Mouse (Mus musculus): Measurements from ENCODE around the gene Faf1.

Gene Faf1

GRCm38 (mm10) chr4:109676218-109677215, at the start of gene Faf1:
Faf1 (plus strand) TSS chr4:109676588.
- peak; percentile 96 for DNase-seq

- no peak for DNase-seq
These were observed 46.2 kb upstream of the Faf1 start for GRCm38 (mm10) chr4:109630215-109630614.

GRCm38 (mm10) chr4:109631029-109631428, 45.4 kb upstream of the Faf1 start:
- DNase-seq: no peak

- peak; percentile 31 to 38 for DNase-seq
These were observed 41.4 kb upstream of the Faf1 start for GRCm38 (mm10) chr4:109634971-109635370.

GRCm38 (mm10) chr4:109639356-109639755, 37.0 kb upstream of the Faf1 start:
- no peak for DNase-seq

GRCm38 (mm10) chr4:109640141-109640540, 36.2 kb upstream of the Faf1 start:
- no peak for DNase-seq

GRCm38 (mm10) chr4:109641451-109641850, 34.9 kb upstream of the Faf1 start:
- DNase-seq: no peak

- no peak for DNase-seq
These were observed 29.1 kb upstream of the Faf1 start for GRCm38 (mm10) chr4:109647281-109647680.

GRCm38 (mm10) chr4:109649331-109649730, 27.1 kb upstream of the Faf1 start:
- no peak for DNase-seq

- no peak for DNase-seq
These were observed 23.1 kb upstream of the Faf1 start for GRCm38 (mm10) chr4:109653251-109653650.

- no peak for DNase-seq
These were observed 21.7 kb upstream of the Faf1 start for GRCm38 (mm10) chr4:109654701-109655100.

GRCm38 (mm10) chr4:109655738-109656137, 20.6 kb upstream of the Faf1 start:
- no peak for DNase-seq

GRCm38 (mm10) chr4:109656301-109656700, 20.1 kb upstream of the Faf1 start:
- DNase-seq: no peak

GRCm38 (mm10) chr4:109657021-109657850, 19.2 kb upstream of the Faf1 start:
- peak; percentile 43 to 57 for DNase-seq

GRCm38 (mm10) chr4:109657851-109658500, 18.4 kb upstream of the Faf1 start:
- peak; percentile 26 to 33 for DNase-seq

- no peak for DNase-seq
These were observed 17.6 kb upstream of the Faf1 start for GRCm38 (mm10) chr4:109658826-109659225.

- DNase-seq: no peak
These were observed 16.8 kb upstream of the Faf1 start for GRCm38 (mm10) chr4:109659571-109659970.

GRCm38 (mm10) chr4:109660568-109660967, 15.8 kb upstream of the Faf1 start:
- no peak for DNase-seq

- DNase-seq: no peak
These were observed 15.2 kb upstream of the Faf1 start for GRCm38 (mm10) chr4:109661183-109661582.

- no peak for DNase-seq
These were observed 14.1 kb upstream of the Faf1 start for GRCm38 (mm10) chr4:109662271-109662670.

- DNase-seq: no peak
These were observed 12.3 kb upstream of the Faf1 start for GRCm38 (mm10) chr4:109664091-109664490.

- peak; percentile 72 to 73 for DNase-seq
These were observed 11.0 kb upstream of the Faf1 start for GRCm38 (mm10) chr4:109665101-109665981.
